Mouse (Mus musculus): ENCODE results near the gene Srp14.
A peak's percentile ranks its signal among the peaks of the same experiment; 100 is the strongest.

The Srp14 gene

GRCm38 (mm10) chr2:118487806-118488205 is 8.3 kb upstream of the Srp14 start:
- DNase-seq, result no peak

DNA sequence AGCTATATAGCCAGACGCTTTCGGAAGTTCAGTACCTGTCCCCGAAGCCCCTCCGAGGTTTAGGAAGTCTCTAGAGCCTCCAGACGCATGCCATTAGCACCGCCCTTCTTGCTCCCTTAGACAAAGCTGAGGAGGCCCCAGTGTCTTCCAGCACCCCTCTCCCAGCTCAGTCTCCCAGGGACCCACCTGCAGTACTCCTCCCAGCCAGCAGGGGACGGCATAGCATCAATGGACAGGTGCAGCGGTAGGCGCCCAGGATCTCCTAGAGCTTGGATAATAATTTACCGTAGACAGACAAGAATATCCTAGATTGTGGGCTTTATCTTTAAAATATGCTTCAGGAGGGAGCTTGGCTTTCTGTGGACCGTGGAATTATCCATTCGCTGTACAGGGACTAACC is 7.4 kb upstream of the Srp14 start:
- peak; percentile 56 for DNase-seq

DNA sequence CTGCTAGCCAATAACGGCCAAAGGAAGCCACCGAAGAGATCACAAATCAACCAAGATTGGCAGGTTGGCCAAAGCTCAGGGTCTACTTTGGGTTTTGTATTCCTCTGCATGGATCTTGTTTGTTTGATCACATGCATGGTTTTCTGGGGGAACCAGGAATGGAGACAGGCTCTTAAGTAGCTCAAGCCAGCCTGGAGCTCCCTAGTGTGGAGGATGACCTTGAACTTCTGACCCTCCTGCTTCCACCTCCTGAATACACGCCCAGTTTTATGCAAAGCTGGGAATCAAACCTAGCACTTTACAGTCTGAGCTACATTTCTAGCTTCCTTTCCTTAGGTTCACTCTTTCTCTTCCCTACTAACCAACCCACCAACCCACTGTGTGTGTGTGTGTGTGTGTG is 5.9 kb upstream of the Srp14 start:
- no peak for DNase-seq

DNA sequence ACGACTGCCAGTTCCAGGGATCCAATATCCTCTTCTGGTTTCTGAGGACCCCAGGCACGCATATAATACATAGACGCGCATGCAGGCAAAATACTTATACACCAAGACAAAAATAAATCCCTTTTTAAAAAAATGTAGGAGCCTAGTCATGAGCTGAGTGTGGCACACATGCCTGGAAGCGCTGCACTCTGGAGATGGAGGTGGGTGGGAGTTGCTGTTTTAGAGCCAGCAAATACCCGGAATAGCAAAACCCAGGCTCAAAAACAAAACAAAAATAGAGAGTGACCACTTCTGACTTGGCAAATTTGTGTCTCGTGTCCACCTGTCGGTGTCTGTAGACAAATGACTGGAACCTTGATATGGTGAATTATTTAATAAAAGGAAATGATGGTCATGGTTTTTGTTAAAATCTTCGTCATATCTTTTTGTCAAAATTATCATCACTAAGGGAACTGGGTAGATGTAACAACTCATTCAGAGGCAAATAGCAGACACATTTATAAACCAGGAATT is 4.9 kb upstream of the Srp14 start:
- DNase-seq, result peak; percentile 33

- DNase-seq, result no peak
Observed at GRCm38 (mm10) chr2:118483032-118483431, 3.5 kb upstream of the Srp14 start.

GRCm38 (mm10) chr2:118480886-118481285 is 1.4 kb upstream of the Srp14 start:
- no peak for DNase-seq

DNA sequence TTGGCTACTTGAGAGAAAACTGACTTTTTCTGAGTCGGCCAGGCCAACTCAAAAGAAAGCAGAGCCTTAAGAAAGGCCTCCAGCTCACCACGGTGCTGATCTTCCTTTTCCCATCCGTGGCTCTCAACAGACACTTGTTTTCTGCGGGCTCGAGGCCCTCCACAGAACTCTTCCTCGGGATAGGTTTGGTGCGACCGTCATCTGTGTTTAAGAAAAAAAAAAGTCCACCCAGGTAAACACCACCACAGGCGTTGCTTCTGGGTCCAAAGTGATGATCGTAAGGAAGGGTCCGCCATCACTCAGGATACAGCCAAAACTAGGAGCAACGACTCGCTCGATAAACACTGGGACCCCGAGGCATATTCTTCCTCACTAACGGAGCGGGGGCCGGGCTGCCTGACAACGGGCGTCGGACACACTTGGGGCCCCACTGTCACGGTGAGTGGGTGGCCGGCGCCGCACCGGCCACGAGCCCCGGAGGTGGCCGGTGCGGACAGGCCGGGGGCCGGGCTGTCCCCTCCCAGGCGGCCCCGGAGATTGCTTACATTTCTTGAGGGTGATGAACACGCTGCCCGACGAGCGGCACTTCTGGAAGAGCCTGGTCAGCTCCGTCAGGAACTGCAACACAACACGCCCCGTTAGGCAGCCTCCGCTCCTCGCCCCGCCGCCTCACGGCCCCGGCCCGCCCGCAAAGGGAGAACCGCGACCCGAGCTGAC is 520 bp downstream of the Srp14 start:
- DNase-seq, result no peak

- DNase-seq, result no peak
Observed at GRCm38 (mm10) chr2:118468354-118468753, 11.2 kb downstream of the Srp14 start.

DNA sequence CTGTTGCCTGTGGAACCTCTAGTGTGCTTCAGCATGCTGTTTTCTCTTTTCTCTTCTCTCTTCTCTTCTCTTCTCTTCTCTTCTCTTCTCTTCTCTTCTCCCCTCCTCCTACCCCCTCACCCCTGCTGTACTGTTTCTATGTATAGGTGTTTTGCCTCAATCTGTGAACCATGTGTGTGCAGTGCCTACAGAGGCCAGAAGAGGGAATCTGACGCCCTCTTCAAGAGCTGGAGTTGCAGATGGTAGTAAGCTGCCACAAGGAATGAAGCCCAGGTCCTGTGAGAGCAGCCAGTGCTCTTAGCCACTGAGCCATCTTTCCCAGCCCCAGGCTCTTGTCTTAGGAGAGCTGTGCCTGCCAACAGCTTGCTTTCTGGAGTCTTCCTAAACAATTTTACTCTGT is 12.9 kb downstream of the Srp14 start:
- no peak for DNase-seq

DNA sequence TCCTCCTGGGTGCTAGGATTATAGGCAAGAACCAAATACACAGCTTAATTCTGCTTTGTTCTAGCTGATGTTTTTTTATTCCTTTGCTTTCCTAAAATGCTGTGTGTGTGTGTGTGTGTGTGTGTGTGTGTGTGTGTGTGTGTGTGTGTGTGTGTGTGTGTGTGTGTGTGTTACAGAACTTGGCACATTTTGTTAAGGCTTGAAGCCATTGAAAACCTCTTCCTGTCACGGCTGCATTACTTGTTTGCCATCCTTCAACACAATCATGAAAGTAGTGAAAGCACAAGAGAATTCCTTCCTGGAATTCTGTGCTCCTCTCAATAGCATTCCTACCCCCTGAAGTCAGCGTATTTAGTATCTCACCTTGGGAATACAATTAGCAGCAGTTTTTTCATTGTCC is 13.6 kb downstream of the Srp14 start:
- DNase-seq, result no peak

- DNase-seq, result no peak
Observed at GRCm38 (mm10) chr2:118464450-118464849, 15.1 kb downstream of the Srp14 start.

GRCm38 (mm10) chr2:118463480-118463879 is 16.0 kb downstream of the Srp14 start:
- DNase-seq, result no peak

GRCm38 (mm10) chr2:118461480-118462165 is 17.9 kb downstream of the Srp14 start:
- no peak for DNase-seq

DNA sequence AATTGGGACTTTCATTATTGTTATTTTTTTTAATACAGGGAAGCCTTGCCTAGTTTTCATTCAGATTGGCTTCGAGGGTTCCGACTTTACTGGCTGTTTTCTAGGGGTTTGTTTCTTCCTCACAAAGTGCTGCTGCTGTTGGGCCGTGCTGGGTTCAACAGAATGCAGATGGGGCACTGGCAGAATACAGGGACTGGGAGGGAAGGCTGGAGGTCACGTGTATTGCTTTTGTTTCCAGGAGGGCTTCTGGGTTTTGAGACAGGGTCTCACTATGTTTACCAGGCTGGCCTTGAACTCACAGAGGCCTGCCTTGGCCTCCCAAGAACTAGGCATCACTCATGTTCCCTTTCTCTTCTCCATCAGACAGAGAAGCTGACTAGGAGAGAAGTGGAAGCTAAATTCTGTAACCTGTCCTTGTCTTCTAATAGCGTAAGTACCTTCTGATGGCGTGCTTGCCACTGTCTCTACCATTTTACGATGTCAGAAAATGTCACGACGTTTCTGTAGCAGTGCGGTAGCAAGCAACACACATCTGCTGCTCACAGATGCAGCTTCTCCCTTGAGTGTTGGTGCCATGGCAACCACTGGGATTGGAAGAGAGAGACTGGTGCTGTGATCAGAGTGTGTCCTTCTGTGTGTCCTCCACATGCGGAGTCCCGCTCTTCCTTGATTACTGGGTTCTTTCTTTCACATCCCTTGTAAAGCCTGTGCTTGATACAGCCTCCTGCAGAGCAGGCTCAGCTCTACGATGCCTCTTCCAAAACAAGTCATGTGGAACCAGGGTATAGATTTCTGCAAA is 21.8 kb downstream of the Srp14 start:
- peak; percentile 50 for DNase-seq

GRCm38 (mm10) chr2:118457029-118457428 is 22.5 kb downstream of the Srp14 start:
- no peak for DNase-seq

DNA sequence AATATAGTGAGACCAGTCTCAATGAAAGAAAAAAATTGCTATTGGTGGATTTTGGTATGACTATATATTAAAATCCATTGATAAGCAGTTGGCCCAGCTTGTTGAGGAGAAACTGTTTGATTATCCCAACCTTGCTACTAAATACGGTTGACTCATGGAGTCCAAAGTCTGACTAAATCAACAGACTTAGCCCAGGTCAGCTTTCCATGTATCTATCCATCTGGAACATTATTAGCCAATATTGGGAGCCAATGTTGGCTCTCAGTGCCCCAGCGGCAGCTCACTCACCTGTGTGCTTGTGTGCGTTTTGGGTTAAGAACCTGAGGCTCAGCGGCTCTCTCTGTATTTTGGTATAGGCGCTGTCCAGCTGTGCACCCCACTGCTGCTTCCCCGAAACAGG is 28.5 kb downstream of the Srp14 start:
- no peak for DNase-seq

- peak; percentile 71 for DNase-seq
Observed at GRCm38 (mm10) chr2:118448181-118448580, 31.3 kb downstream of the Srp14 start.

- DNase-seq, result no peak
Observed at GRCm38 (mm10) chr2:118445696-118446674, 33.5 kb downstream of the Srp14 start.

DNA sequence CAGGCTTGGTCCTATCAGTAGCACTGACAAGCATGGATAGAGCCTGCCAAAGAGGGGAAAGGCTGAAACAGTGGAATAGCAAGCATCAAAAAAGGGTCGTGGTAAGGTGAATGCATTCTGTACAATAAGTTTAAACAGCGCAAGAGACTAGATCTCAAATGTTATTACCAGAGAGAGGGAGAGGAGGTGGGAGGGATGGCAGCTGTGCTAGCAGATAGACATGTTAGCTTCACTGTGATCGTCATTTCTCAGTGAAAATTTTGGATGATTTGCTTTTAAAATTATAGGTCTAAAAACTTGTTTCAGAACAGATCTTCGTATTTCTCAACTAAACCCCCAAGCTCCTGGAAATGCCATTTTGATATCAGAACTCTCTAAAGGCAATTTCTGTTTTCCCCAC is 36.8 kb downstream of the Srp14 start:
- no peak for DNase-seq

DNA sequence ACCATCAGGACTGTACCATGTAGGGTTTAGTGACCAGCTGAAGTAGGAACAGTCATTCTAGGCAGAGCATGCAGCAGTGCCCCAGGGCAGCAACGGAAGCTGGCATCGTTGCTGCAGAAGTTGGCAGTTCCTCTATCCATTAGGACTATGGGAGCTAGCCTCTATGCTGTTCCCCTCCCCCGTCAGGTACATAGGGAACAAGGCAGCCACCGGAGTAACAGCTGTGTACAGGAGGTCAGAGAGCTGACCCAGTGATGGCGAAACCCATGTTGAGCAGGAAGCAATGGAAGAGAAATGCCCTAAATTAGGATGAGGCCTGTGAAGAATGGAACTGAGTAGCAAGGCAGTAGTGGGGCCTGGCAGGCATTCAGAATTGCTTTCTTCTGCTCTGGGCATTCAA is 37.3 kb downstream of the Srp14 start:
- no peak for DNase-seq

DNA sequence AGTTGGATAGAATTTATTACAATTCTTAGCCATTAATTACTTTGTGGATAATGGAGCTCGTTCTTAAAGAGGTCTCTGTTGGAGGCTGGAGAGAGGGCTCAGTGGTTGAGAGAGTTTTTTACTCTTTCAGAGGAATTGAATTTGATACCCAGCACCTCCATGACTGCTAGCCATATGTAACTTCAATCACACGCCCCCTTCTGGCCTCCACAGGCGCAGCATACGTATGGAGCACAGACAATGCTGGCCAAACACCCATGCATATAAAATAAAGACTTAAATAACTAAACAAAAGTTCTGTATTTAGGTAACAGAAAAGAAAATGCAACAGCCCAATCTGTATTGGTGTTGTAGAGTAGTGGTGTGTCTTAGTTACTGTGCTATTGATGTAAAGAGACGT is 47.9 kb downstream of the Srp14 start:
- DNase-seq, result no peak

GRCm38 (mm10) chr2:118430630-118431029 is 48.9 kb downstream of the Srp14 start:
- no peak for DNase-seq

All from right cerebral cortex, postnatal 25 days (tissue).